Mouse (Mus musculus): ENCODE data around the gene Bmpr1a. TPM values are rescaled to one million over a fixed set of nuclear protein-coding genes. Genes with fewer than 3 reads are reported as not detected.

Gene Bmpr1a
- polyA plus RNA-seq, 1 experiment = 0.66 TPM

GRCm38 (mm10) chr14:34499664-34500063, 3.5 kb downstream of the Bmpr1a start:
- peaks cover 30% of the 10 kb centered on the region for H3K4me1 ChIP-seq (ENCODE audit: control insufficient read depth, insufficient read depth, low read length)
- no peak overlapping the region for H3K4me3 ChIP-seq (ENCODE audit: insufficient read depth, low read length)
- no peak overlapping the region for H3K27ac ChIP-seq (ENCODE audit: insufficient read depth, low read depth, low read length)
- TF ChIP-seq CTCF (IDR thresholded peaks at IDR 0.05; ENCODE audit: low read depth, low read length) (no peak), POLR2A (IDR thresholded peaks at IDR 0.05; ENCODE audit: borderline replicate concordance, low read depth, low read length) (no peak)

- H3K27ac ChIP-seq (ENCODE audit: insufficient read depth, low read depth, low read length) = peak overlapping the region; percentile 45
- peaks cover 41% of the 10 kb centered on the region for H3K4me1 ChIP-seq (ENCODE audit: control insufficient read depth, insufficient read depth, low read length)
- TF ChIP-seq POLR2A (IDR thresholded peaks at IDR 0.05; ENCODE audit: borderline replicate concordance, low read depth, low read length) (no peak), CTCF (IDR thresholded peaks at IDR 0.05; ENCODE audit: low read depth, low read length) (no peak)
- no peak overlapping the region for H3K4me3 ChIP-seq (ENCODE audit: insufficient read depth, low read length)
Observed at GRCm38 (mm10) chr14:34497346-34497745, 5.8 kb downstream of the Bmpr1a start.

DNA sequence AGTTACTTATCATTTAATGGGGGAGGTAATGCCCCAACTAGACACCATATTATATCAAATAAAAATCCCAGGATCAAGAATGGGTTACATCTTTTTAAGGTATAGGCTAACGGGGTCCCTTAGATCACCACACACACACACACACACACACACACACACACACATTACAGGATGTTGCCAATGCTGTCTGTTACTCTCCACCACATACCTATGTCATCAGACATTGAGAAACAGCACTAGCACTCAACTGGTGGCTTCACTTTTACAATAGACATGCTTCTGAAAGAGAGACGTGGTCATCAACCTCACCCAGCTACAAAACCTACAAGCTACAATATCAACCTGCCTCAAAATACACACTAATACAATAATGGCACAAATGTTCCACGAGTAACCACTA, 9.5 kb downstream of the Bmpr1a start:
- H3K4me1 ChIP-seq (ENCODE audit: control insufficient read depth, insufficient read depth, low read length) = peaks cover 52% of the 10 kb centered on the region
- H3K4me3 ChIP-seq (ENCODE audit: insufficient read depth, low read length) = no peak overlapping the region
- no peak for TF ChIP-seq POLR2A (IDR thresholded peaks at IDR 0.05; ENCODE audit: borderline replicate concordance, low read depth, low read length)
- no peak for TF ChIP-seq CTCF (IDR thresholded peaks at IDR 0.05; ENCODE audit: low read depth, low read length)
- H3K27ac ChIP-seq (ENCODE audit: insufficient read depth, low read depth, low read length) = peak overlapping the region; percentile 8; the same call in 1 of the 2 replicates

DNA sequence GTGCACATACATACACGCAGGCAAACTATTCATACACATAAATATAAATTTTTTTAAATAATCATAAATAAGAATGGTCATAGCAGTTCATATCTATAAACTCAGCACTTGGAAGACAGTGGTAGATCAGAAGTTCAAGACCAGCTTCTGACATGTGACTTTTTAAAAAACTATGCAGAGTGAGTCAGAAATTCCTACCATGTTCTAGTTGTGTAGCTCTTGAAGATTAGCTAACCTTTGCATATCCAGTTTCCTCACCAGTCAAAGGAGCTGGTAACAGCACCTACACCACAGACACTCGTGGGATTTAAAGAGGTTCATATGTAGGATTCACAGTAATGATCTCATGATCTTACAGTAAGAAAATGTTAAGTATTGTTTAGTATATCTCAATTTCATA, 10.5 kb downstream of the Bmpr1a start:
- H3K4me1 ChIP-seq (ENCODE audit: control insufficient read depth, insufficient read depth, low read length) = peaks cover 55% of the 10 kb centered on the region
- TF ChIP-seq POLR2A (IDR thresholded peaks at IDR 0.05; ENCODE audit: borderline replicate concordance, low read depth, low read length) (no peak), CTCF (IDR thresholded peaks at IDR 0.05; ENCODE audit: low read depth, low read length) (no peak)
- H3K4me3 ChIP-seq (ENCODE audit: insufficient read depth, low read length) = no peak overlapping the region
- peak overlapping the region; percentile 31; the same call in 1 of the 2 replicates for H3K27ac ChIP-seq (ENCODE audit: insufficient read depth, low read depth, low read length)

- Histone ChIP-seq H3K4me3 (ENCODE audit: insufficient read depth, low read length) (no peak overlapping the region), H3K27ac (ENCODE audit: insufficient read depth, low read depth, low read length) (no peak overlapping the region), H3K4me1 (ENCODE audit: control insufficient read depth, insufficient read depth, low read length) (peaks cover 55% of the 10 kb centered on the region)
- TF ChIP-seq CTCF (IDR thresholded peaks at IDR 0.05; ENCODE audit: low read depth, low read length) (no peak), POLR2A (IDR thresholded peaks at IDR 0.05; ENCODE audit: borderline replicate concordance, low read depth, low read length) (no peak)
Observed at GRCm38 (mm10) chr14:34490965-34491364, 12.2 kb downstream of the Bmpr1a start.

GRCm38 (mm10) chr14:34489928-34490327, 13.2 kb downstream of the Bmpr1a start:
- no peak for TF ChIP-seq POLR2A (IDR thresholded peaks at IDR 0.05; ENCODE audit: borderline replicate concordance, low read depth, low read length)
- no peak for TF ChIP-seq CTCF (IDR thresholded peaks at IDR 0.05; ENCODE audit: low read depth, low read length)
- Histone ChIP-seq H3K4me3 (ENCODE audit: insufficient read depth, low read length) (no peak overlapping the region), H3K27ac (ENCODE audit: insufficient read depth, low read depth, low read length) (peak overlapping the region; percentile 57), H3K4me1 (ENCODE audit: control insufficient read depth, insufficient read depth, low read length) (peaks cover 60% of the 10 kb centered on the region)

- TF ChIP-seq POLR2A (IDR thresholded peaks at IDR 0.05; ENCODE audit: borderline replicate concordance, low read depth, low read length) = no peak
- TF ChIP-seq CTCF (IDR thresholded peaks at IDR 0.05; ENCODE audit: low read depth, low read length) = no peak
- H3K27ac ChIP-seq (ENCODE audit: insufficient read depth, low read depth, low read length) = no peak overlapping the region
Observed at GRCm38 (mm10) chr14:34486169-34486568, 17.0 kb downstream of the Bmpr1a start.

GRCm38 (mm10) chr14:34483469-34484341, 19.4 kb downstream of the Bmpr1a start:
- no peak overlapping the region for H3K27ac ChIP-seq (ENCODE audit: insufficient read depth, low read depth, low read length)
- H3K4me3 ChIP-seq (ENCODE audit: insufficient read depth, low read length) = no peak overlapping the region
- no peak for TF ChIP-seq POLR2A (IDR thresholded peaks at IDR 0.05; ENCODE audit: borderline replicate concordance, low read depth, low read length)
- no peak for TF ChIP-seq CTCF (IDR thresholded peaks at IDR 0.05; ENCODE audit: low read depth, low read length)
- peaks cover 37% of the 10 kb centered on the region for H3K4me1 ChIP-seq (ENCODE audit: control insufficient read depth, insufficient read depth, low read length)

More at GRCm38 (mm10) chr14:34486169-34486568, 17.0 kb downstream of the Bmpr1a start:
- no peak overlapping the region for H3K4me3 ChIP-seq (ENCODE audit: insufficient read depth, low read length)
- H3K4me1 ChIP-seq (ENCODE audit: control insufficient read depth, insufficient read depth, low read length) = peaks cover 43% of the 10 kb centered on the region

- no peak overlapping the region for H3K27ac ChIP-seq (ENCODE audit: insufficient read depth, low read depth, low read length)
- TF ChIP-seq CTCF (IDR thresholded peaks at IDR 0.05; ENCODE audit: low read depth, low read length) = no peak
- TF ChIP-seq POLR2A (IDR thresholded peaks at IDR 0.05; ENCODE audit: borderline replicate concordance, low read depth, low read length) = no peak
Observed at GRCm38 (mm10) chr14:34471591-34471990, 31.6 kb downstream of the Bmpr1a start.

GRCm38 (mm10) chr14:34466291-34466690, 36.9 kb downstream of the Bmpr1a start:
- peaks cover 20% of the 10 kb centered on the region for H3K4me1 ChIP-seq (ENCODE audit: control insufficient read depth, insufficient read depth, low read length)
- H3K4me3 ChIP-seq (ENCODE audit: insufficient read depth, low read length) = no peak overlapping the region
- no peak overlapping the region for H3K27ac ChIP-seq (ENCODE audit: insufficient read depth, low read depth, low read length)
- TF ChIP-seq POLR2A (IDR thresholded peaks at IDR 0.05; ENCODE audit: borderline replicate concordance, low read depth, low read length) (no peak), CTCF (IDR thresholded peaks at IDR 0.05; ENCODE audit: low read depth, low read length) (no peak)

More at GRCm38 (mm10) chr14:34471591-34471990, 31.6 kb downstream of the Bmpr1a start:
- Histone ChIP-seq H3K4me1 (ENCODE audit: control insufficient read depth, insufficient read depth, low read length) (peaks cover 26% of the 10 kb centered on the region), H3K4me3 (ENCODE audit: insufficient read depth, low read length) (no peak overlapping the region)

Measured in bone marrow macrophage, adult 2 months (primary cell).